Mouse (Mus musculus): ENCODE data around the gene Xbp1. TPM values are rescaled to one million over a fixed set of nuclear protein-coding genes. Genes with fewer than 3 reads are reported as not detected.

Gene Xbp1
- polyA plus RNA-seq, 1 experiment, result 121 TPM

DNA sequence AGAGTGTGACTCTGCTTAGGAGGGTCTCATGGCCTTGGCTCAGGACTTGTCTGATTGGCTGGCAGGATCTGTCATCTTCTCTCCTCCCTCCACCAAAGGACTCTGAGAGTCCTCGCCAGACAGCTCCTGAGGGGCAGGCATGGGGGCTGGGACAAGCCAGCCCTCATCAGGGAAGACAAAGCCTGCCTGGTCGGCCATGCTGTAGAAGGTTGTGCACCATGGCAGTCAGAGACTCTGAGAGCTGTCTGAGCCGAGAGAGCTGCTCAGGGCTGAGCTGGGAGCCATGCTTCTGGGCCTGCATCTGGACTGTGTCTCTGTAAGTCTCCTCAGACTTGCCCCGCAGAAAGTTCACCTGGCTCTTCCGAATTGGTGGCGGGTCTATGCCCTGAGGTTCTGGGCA, 43.4 kb downstream of the Xbp1 start:
- Histone ChIP-seq H3K4me1 (ENCODE audit: control insufficient read depth, insufficient read depth, low read length) (peaks cover 4% of the 10 kb centered on the region; the same call in 1 of the 2 replicates), H3K4me3 (ENCODE audit: insufficient read depth, low read length) (no peak overlapping the region), H3K27ac (ENCODE audit: insufficient read depth, low read length) (no peak overlapping the region)
- TF ChIP-seq POLR2A (IDR thresholded peaks at IDR 0.05; ENCODE audit: low read depth, low read length) (no peak), CTCF (IDR thresholded peaks at IDR 0.05; ENCODE audit: borderline replicate concordance, insufficient read depth, low read length) (no peak)

DNA sequence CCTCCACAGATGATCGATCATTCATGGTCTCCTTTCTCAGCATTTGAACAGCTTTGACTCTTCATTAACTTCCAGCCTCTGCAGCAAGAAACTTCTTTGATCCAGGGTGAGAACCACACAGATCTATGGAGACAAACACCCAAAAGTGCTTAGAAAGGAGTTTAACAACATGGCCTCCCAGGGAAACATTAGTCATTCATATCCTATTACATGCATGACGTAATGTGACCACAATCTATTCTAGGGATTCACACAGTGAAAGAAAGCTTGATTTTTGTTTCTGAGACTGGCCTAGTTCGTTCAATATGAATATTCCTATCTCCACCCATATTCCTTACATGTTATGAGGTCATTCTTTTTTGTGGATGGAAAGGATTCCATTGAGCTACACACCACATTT, 45.1 kb downstream of the Xbp1 start:
- Histone ChIP-seq H3K4me3 (ENCODE audit: insufficient read depth, low read length) (no peak overlapping the region), H3K27ac (ENCODE audit: insufficient read depth, low read length) (peak overlapping the region; percentile 51; the same call in 1 of the 2 replicates), H3K4me1 (ENCODE audit: control insufficient read depth, insufficient read depth, low read length) (peaks cover 4% of the 10 kb centered on the region; the same call in 1 of the 2 replicates)
- TF ChIP-seq POLR2A (IDR thresholded peaks at IDR 0.05; ENCODE audit: low read depth, low read length) (no peak), CTCF (IDR thresholded peaks at IDR 0.05; ENCODE audit: borderline replicate concordance, insufficient read depth, low read length) (no peak)

DNA sequence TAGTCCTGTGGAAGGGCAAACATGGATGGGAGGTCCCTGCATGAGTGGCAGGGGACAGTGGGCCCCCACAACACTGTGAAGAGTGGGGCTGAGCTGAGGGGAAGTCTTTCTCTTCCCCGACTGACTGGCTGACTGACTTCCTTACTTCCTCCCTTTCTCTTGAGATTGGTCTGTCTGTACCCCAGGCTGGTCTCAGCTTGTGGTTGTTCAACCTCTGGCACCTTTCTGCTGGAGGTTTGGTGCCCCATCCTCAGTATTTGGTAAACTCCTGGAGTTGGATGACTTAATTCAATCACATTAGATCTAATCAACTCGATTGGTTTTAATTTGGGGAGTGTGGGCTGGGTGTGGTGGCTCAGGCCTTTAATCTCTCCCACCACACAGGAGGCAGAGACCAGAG, 46.0 kb downstream of the Xbp1 start:
- H3K4me3 ChIP-seq (ENCODE audit: insufficient read depth, low read length), result no peak overlapping the region
- H3K27ac ChIP-seq (ENCODE audit: insufficient read depth, low read length), result no peak overlapping the region
- no peak for TF ChIP-seq CTCF (IDR thresholded peaks at IDR 0.05; ENCODE audit: borderline replicate concordance, insufficient read depth, low read length)
- peaks cover 4% of the 10 kb centered on the region; the same call in 1 of the 2 replicates for H3K4me1 ChIP-seq (ENCODE audit: control insufficient read depth, insufficient read depth, low read length)

DNA sequence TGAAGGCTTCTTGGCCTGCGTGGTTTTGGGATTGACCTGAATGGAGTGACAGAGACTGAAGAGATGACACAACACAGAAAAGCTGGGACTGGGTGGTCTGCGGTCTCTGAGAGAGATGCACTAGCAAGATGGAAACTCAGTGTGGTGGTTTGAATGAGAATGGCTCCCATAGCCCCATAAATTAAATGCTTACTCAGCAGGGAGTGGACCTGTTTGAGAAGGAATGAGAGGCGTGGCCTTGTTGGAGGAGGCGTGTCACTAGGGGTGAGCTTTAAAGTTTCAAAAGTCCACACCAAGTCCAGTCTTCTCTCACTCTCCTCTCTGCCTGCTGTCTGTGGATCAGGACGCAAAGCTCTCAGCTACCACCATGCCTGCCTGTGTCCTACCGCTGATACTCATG, 47.2 kb downstream of the Xbp1 start:
- no peak overlapping the region for H3K4me3 ChIP-seq (ENCODE audit: insufficient read depth, low read length)
- TF ChIP-seq POLR2A (IDR thresholded peaks at IDR 0.05; ENCODE audit: low read depth, low read length) (no peak), CTCF (IDR thresholded peaks at IDR 0.05; ENCODE audit: borderline replicate concordance, insufficient read depth, low read length) (no peak)
- H3K4me1 ChIP-seq (ENCODE audit: control insufficient read depth, insufficient read depth, low read length), result peaks cover 4% of the 10 kb centered on the region; the same call in 1 of the 2 replicates
- H3K27ac ChIP-seq (ENCODE audit: insufficient read depth, low read length), result no peak overlapping the region

DNA sequence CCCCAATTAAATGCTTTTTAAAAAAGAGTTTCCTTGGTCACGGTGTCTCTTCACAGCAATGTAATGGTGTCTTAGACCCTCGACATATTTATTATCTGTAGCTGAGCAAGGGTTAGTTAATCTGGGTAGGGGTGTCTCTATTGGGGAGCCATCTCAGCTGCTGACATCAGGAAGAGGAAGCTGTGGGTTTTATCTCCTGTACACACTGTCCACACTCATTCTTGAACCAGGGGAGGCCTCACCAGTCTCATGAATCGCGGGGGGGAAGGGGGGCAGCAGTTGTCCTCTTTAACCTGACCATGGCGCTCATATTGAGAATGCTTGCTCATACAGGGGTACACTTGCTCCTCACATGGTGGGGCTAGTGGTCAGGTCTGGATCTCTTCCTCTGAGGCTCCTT, 47.6 kb downstream of the Xbp1 start:
- no peak for TF ChIP-seq POLR2A (IDR thresholded peaks at IDR 0.05; ENCODE audit: low read depth, low read length)
- Histone ChIP-seq H3K4me1 (ENCODE audit: control insufficient read depth, insufficient read depth, low read length) (peaks cover 4% of the 10 kb centered on the region; the same call in 1 of the 2 replicates), H3K27ac (ENCODE audit: insufficient read depth, low read length) (no peak overlapping the region), H3K4me3 (ENCODE audit: insufficient read depth, low read length) (no peak overlapping the region)

DNA sequence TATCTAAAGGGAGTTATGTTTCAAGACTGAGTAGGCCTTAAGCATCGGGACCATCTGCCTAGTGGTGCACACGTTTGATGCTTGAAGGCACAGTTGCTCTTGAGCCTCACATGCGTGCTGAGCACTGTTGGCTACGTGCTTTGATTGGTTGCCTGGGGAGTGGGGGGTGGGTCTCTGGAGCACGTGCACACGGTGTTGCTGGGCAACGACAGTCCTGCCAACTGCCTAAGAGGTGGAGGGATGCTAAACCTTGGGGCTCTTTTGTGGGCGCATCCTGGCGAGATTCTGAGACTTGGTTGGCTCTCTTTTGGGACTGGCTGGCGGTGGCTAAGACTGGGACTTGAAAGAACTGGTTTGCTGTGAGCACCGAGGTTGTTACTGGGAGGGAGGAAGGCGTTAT, 49.0 kb downstream of the Xbp1 start, which contains the start of gene Ankrd36:
TSS of gene Ankrd36 (plus strand) at position 211 of the 400 bp plus-strand sequence.
- Histone ChIP-seq H3K4me1 (ENCODE audit: control insufficient read depth, insufficient read depth, low read length) (peaks cover 4% of the 10 kb centered on the region; the same call in 1 of the 2 replicates), H3K4me3 (ENCODE audit: insufficient read depth, low read length) (no peak within 1 kb of the TSS), H3K27ac (ENCODE audit: insufficient read depth, low read length) (no peak within 1 kb of the TSS)
- TF ChIP-seq CTCF (IDR thresholded peaks at IDR 0.05; ENCODE audit: borderline replicate concordance, insufficient read depth, low read length) (no peak), POLR2A (IDR thresholded peaks at IDR 0.05; ENCODE audit: low read depth, low read length) (no peak)

DNA sequence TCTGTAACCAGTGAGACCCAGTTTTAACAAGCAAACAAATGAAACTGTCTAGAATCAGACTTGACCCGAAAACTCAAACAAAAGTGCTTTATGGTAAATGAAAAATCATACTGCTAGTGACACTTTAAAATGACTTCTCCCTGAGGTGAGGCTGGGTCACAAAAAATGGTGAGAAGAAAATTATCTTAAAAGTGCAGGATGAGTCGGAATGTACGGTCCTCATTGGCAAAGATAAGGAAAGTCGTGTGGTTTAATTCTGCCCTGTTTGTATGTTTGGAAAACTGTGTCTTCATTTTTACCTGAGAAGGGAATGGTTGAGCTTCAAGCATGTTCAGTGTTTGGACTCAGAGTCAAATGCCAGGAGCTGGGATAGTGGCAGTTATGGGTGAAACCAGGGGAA, 51.4 kb downstream of the Xbp1 start:
- no peak overlapping the region for H3K27ac ChIP-seq (ENCODE audit: insufficient read depth, low read length)
- TF ChIP-seq POLR2A (IDR thresholded peaks at IDR 0.05; ENCODE audit: low read depth, low read length), result no peak
- no peak for TF ChIP-seq CTCF (IDR thresholded peaks at IDR 0.05; ENCODE audit: borderline replicate concordance, insufficient read depth, low read length)

DNA sequence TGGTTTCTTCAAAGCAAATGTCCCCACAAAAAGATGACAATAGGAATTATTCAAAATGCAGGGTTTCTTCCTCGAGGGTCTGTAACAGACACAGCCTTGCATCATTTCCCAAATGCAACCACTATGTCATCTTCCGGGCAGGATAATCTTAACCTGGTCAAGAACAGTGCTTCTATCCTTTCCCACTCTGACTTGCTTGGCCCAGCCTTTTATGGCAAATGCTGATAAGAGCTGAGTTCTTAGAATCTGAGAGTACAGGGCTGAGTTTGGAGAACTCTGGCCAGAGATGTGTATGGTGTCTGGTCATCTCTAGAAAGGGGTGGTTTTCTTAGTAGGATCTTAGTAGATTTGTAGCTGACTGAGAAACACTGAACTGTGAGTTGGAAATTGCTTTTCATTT, 53.4 kb downstream of the Xbp1 start:
- H3K4me3 ChIP-seq (ENCODE audit: insufficient read depth, low read length), result no peak overlapping the region
- TF ChIP-seq POLR2A (IDR thresholded peaks at IDR 0.05; ENCODE audit: low read depth, low read length), result no peak
- no peak for TF ChIP-seq CTCF (IDR thresholded peaks at IDR 0.05; ENCODE audit: borderline replicate concordance, insufficient read depth, low read length)
- no peaks in the 10 kb centered on the region for H3K4me1 ChIP-seq (ENCODE audit: control insufficient read depth, insufficient read depth, low read length)
- no peak overlapping the region for H3K27ac ChIP-seq (ENCODE audit: insufficient read depth, low read length)

More for the DNA sequence above, 51.4 kb downstream of the Xbp1 start:
- H3K4me1 ChIP-seq (ENCODE audit: control insufficient read depth, insufficient read depth, low read length), result no peaks in the 10 kb centered on the region
- no peak overlapping the region for H3K4me3 ChIP-seq (ENCODE audit: insufficient read depth, low read length)

DNA sequence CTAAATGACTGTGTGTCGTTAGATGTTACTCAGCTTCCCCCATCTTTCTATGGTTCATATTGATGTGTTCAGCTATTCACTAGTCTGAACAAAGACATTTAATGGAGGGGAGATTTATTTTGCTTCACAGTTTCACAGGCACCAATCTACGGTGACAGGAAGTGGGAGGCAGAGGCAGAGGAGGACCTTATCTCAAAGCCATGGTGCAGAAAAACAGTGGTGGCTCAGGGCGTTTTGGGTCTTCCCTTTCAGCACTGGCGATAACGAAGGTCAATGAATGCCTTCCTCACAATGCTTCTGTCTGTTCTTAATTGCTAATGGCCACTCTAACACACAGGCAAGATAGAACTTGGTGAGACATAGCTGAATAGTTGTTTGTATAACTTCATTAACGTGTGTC, 54.6 kb downstream of the Xbp1 start:
- Histone ChIP-seq H3K4me3 (ENCODE audit: insufficient read depth, low read length) (no peak overlapping the region), H3K27ac (ENCODE audit: insufficient read depth, low read length) (no peak overlapping the region), H3K4me1 (ENCODE audit: control insufficient read depth, insufficient read depth, low read length) (no peaks in the 10 kb centered on the region)
- TF ChIP-seq CTCF (IDR thresholded peaks at IDR 0.05; ENCODE audit: borderline replicate concordance, insufficient read depth, low read length), result no peak
- no peak for TF ChIP-seq POLR2A (IDR thresholded peaks at IDR 0.05; ENCODE audit: low read depth, low read length)

Other genes starting within 250 kb of the Xbp1 start
- 6.3 and 6.7 TPM in 2 replicates for gene Znrf3, start 75.8 kb upstream of the Xbp1 start, polyA plus RNA-seq (2011; ENCODE audit: insufficient read length, low read depth, missing spikeins)
- gene Ccdc117, start 21.5 kb downstream of the Xbp1 start, polyA plus RNA-seq (2011; ENCODE audit: insufficient read length, low read depth, missing spikeins), result 6.5 and 10.4 TPM in 2 replicates
- gene Ankrd36, start 49.0 kb downstream of the Xbp1 start, polyA plus RNA-seq (2011; ENCODE audit: insufficient read length, low read depth, missing spikeins), result not detected in 2 replicates
- 40.2 and 41.9 TPM in 2 replicates for gene Mrps24, start 195.0 kb downstream of the Xbp1 start, polyA plus RNA-seq (2011; ENCODE audit: insufficient read length, low read depth, missing spikeins)
- 18.5 and 19.7 TPM in 2 replicates for gene Urgcp, start 241.7 kb downstream of the Xbp1 start, polyA plus RNA-seq (2011; ENCODE audit: insufficient read length, low read depth, missing spikeins)